Mouse (Mus musculus) layer of hippocampus, postnatal 36 days (tissue): ENCODE results near the gene Mrpl4. TPM values are rescaled to one million over a fixed set of nuclear protein-coding genes. Genes with fewer than 3 reads are reported as not detected.
A peak's percentile ranks its signal among the peaks of the same experiment; 100 is the strongest.

Experiments
- DNase-seq, 2 experiments: peaks; one replicate each; pipeline ENCODE4 v3.0.0; 2022
- total RNA-seq, 2 experiments: library from RNA; stranded (reverse); gene quantifications; 2 replicates each; pipeline ENCODE4 v1.2.3; 2021

Mrpl4 gene
- total RNA-seq, 2 experiments from 2014 or later, result 61.1 to 65.8 TPM

DNA sequence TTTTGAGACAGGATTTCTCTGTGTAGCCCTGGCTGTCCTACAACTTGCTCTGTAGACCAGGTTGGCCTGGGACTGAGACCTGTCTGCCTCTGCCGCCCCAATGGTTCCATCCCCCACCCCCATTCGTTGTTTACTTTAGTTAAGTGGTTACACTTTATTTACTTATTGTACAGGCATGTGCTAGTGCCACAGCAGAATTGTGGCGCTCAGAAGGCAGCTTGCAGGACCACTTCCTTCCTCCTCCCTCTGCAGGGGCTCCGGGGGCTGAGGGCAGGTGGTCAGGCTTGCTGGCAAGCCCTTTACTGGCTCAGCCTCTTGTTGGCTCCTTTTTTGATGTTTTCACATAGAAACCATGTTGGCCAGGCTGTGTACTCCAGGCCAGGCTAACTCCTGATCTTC, 14.6 kb downstream of the Mrpl4 start:
- no peak for DNase-seq

DNA sequence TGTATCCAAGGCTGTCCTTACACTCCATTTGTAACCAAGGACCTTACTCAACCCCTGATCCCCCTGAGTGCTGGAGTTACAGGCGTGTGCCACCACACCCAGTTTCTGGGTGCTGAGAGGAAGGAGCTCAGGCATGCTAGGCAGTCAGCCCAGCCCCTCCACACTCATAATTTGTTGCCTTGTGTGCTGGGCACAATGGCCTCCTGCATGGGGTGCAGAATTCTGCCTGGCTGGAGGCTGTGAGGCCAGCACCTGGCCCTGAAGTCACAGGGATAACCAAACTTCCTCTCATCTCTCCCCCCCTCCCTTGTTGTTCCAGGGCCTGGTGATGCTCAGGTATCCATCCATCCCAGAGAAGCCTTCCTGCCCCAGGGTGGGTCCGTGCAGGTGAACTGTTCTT, 16.1 kb downstream of the Mrpl4 start:
- no peak for DNase-seq

DNA sequence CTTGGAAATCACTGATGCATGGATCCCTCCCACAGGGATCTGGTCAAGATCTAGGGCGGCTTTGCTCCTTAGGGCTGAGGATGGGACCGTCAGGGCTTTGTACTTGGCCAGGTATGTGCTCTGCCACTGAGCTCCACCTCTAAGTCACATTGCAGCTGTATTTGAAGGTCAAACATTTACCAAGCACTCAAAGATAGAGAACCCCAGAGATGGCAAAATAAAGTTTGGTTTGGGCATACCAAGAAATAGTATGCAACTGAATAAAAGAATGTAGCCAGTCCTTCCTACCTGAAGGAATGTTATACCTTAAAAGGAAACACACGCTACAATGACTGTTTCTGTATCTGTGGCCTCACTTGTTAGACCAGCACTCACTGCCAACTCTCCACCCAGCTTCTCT, 18.8 kb downstream of the Mrpl4 start:
- no peak for DNase-seq

DNA sequence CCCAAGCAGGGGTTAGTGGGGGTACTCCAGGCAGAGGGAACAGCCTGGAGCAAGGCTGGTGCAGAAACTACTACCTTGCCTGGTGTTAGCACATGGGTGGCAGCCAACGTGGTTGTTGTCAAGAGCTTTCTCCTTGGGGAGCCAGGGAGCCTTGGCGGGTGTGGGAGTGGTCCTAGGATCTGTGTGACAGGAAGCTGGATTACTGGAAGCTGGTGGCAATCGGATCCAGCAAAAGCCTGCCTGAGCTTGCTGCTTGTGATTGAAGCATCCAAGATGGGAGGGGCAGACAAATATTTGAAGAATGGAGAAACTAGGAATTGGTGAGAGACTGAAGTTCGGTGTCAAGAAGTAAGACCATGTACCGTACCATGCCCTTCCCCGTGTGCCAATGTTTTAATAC, 19.8 kb downstream of the Mrpl4 start:
- no peak for DNase-seq

DNA sequence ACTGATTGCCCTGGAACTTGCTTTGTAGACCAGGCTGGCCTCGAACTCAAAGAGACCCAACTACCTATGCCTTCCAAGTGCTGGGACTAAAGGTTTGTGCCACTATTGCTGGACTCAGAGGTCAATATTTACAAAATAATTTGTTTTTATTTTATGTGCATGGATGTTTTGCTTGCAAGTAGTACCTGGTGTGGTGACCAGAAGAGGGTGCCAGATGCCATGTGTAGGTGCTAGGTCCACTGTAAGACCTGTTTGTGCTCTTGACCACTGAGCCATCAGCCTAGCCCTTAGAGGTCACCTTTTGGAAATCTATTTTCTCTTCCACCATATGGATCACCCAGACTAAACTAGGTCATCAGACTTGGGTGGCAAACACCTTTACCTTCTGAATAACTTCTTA, 20.2 kb downstream of the Mrpl4 start:
- DNase-seq, result no peak

DNA sequence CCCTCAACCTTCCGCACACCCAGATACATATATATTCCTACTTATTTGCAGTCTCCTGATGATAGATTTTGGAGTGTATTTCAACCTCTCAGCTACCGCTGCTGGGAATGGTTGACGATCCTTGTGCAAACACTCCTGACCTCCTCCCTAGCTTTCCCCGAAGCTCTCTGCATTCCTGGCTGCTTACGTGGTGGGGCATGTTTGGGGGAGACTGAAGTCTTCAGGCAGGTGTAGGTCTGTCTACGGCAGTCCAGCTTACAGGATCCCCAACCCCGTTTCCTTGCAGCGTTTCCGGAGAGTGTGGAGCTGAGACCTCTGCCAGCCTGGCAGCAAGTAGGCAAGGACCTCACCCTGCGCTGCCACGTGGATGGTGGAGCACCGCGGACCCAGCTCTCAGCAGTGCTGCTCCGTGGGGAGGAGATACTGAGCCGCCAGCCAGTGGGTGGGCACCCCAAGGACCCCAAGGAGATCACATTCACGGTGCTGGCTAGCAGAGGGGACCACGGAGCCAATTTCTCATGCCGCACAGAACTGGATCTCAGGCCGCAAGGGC, 22.8 kb downstream of the Mrpl4 start:
- DNase-seq, result no peak

DNA sequence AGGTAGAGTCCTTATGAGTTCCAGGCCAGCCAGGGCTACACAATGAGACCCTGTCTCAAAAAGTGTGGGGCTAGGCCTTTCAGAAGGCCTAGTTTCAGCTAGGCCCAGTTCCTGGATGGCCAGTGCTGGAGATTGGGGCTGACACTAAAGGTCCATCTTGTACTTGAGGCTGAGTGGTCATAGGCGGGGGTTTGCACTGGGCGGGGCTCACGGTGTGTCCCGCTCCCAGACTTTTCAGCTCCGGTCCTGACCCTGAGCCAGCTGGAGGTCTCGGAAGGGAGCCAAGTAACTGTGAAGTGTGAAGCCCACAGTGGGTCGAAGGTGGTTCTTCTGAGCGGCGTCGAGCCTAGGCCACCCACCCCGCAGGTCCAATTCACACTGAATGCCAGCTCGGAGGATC, 24.3 kb downstream of the Mrpl4 start:
- DNase-seq, result no peak

DNA sequence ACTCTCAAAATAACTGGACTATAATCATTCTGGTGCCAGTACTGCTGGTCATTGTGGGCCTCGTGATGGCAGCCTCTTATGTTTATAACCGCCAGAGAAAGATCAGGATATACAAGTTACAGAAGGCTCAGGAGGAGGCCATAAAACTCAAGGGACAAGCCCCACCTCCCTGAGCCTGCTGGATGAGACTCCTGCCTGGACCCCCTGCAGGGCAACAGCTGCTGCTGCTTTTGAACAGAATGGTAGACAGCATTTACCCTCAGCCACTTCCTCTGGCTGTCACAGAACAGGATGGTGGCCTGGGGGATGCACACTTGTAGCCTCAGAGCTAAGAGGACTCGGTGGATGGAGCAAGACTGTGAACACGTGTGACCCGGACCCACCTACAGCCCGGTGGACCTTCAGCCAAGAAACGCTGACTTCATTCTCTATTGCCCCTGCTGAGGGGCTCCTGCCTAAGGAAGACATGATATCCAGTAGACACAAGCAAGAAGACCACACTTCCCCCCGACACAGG, 25.3 kb downstream of the Mrpl4 start:
- no peak for DNase-seq

DNA sequence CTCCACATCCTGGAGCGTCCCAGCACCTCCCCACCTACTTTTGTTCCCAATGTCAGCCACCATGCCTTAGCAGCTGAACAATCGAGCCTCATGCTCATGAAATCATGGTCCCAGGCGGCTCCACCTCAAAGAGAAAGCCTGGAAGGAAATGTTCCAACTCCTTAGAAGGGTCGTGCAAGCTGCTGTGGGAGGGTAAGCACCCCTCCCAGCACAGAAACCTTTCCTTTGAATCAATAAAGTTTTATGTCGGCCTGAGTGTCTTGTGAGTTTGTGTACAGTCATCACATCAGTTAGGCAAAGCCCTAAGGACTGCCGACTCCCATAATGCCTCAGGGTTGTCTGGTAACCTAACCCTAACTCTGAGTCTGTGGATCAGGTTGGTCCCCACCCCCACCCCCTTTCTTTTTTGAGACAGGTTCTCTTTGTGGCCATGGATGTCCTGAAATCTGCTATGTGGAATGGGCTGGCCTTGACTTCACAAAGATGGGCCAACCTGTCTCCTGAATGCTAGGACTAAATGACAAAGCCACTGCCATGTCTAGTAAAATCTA, 26.1 kb downstream of the Mrpl4 start:
- DNase-seq, result no peak

DNA sequence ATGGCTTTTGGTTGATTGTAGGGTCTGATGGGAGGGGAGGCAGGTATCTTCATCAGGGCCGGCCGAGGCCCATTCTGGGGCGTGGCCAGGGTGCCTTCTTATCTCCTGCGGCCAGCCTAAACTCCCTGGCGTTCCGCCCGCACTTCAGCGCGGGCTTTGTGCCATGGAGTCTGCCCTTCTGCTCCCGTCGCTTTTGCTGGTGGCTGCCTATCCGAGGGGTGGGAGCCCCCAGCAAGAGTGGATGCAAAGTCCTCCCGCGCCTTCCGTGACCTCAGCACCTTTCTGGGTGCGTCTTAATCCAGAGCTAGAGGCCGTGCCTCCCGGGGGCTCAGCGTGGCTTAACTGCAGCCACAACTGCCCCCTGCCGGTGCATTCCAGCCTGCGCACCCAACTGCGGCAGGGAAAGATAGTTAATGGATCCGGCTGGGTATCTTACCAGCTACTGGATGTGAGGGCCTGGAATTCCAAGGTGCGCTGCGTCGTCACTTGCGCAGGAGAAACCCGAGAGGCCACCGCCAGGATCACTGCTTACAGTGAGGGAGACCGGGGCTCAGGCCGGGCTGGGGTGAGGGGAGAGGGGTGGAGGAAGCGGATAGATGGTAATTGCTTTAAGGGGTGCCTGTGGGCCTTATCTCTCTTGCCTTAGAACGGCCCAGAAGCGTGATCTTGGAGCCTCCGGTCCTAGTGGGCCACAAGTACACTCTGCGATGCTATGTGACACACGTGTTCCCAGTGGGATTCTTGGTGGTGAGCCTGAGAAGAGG, 26.9 kb downstream of the Mrpl4 start, which contains the start of gene Icam4:
Icam4 (plus strand) TSS at position 83 of the 764 bp plus-strand sequence.
- peak; percentile 66 to 72 for DNase-seq

DNA sequence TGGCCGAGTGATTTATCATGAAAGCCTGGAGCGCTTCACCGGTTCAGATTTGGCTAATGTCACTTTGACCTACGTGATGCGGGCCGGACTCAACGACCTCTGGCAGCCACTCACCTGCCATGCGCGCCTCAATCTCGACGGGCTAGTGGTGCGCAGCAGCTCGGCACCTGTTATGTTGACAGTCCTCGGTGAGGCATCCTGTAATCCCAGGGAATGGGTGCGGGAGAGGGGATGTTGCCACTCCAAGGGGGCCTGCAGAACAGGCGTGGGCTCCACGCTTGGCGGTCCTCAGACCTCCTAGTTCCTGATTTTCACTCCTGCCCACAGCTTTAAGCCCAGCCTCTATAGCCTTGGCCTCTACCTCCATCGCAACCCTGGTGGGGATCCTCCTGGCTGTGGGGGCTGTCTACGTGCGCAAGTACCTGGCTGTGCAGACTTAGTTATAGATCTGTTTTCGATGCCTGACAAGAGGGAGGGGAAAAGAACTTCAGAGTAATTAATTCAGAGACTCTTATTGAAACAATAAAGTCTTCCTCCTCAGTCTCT, 27.6 kb downstream of the Mrpl4 start:
- no peak for DNase-seq

DNA sequence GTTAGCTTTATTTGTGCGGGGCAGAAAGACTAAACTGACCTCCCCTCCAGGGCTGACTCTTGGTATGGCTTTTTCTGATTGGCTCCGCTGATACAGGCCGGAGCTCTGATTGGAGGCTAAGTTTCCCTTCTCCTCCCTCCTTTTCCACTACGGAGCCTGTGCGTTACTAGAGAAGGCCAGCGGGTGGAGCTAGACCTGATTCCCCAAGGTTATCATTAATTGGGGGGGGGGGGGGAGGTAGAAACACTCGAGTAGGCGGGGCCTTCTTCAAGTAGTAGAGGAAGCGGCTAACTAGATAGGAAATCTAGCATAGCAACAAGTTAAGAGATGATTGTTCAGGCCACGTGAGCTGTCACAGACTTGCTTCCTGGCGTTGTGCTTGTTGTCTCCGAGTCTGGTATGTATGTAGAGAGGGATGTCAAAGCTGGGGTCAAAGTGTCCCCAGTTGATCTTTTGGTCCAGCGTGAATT, 28.3 kb downstream of the Mrpl4 start:
- DNase-seq, result peak; percentile 71 to 79

DNA sequence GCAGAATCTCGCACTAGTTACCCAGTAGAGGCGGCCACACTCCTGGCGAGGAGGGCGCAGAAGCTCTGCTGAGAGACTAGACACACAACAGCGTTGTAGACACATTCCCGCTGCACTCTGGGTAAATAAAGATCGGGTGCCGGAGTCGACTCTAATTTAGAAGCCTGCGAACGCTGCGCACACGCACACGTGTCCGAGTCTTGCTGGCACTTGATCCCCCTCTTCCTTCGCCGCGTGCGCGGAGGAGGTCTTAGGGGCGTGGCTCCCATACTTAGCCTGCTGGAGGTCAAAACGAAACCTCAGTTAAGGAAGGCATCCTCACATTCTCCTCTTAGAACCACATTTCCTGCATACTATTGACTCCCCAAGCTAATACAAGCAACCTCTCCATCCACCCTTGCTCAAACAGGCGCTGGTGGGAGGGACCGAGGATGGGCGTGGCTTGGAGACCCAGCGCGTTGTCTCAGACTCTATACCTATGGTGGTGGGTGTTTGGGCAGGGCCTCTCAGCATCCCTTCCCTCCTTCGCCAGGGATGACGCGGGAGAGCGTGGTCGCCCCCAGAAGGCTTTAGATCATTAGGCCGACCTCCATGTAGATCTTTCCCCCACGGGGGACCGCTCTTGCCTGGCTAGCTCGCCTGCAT, 28.8 kb downstream of the Mrpl4 start:
- DNase-seq, result peak; percentile 78 to 79

DNA sequence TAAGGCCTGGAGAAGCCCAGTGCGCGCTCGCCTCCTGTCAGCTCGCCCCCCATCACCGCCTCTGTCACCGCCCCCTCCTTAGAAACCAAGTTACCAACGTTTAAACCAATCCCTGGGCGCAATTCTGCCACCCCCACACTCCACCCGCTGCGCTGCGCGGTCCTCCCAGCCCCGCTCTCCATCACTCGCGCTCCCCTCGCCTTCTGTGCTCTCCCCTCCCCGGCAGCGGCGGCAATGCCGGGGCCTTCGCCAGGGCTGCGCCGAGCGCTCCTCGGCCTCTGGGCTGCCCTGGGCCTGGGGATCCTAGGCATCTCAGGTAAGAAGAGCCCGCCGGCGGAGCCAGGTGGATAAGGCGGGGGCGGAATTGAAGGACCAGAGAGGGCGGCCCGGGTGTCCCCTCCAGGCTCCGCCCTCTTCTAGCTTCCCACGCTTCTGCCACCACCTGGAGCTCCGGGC, 29.4 kb downstream of the Mrpl4 start, which contains the start of gene Icam5:
Icam5 (plus strand) TSS at position 178 of the 456 bp plus-strand sequence.
- DNase-seq, result peak; percentile 88 to 89

DNA sequence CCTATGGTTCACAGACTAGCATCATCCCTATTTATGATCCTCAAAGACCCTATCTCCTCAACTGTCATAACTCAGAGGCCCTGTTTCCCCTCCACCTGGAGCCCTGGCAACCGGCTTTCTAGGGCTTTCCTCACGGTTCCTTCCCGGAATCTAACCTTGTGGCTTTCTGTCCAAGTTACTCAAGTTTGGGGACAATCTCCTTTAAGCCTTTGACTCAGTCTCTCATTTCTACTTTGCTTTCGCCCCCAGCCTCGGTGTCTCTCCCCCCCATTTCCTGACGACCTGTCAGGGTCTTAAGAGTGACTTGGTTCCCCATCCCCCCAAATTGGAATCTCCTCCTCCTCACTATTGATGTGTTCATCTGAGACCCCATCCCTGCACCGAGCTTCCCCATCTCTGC, 30.0 kb downstream of the Mrpl4 start:
- DNase-seq, result no peak

DNA sequence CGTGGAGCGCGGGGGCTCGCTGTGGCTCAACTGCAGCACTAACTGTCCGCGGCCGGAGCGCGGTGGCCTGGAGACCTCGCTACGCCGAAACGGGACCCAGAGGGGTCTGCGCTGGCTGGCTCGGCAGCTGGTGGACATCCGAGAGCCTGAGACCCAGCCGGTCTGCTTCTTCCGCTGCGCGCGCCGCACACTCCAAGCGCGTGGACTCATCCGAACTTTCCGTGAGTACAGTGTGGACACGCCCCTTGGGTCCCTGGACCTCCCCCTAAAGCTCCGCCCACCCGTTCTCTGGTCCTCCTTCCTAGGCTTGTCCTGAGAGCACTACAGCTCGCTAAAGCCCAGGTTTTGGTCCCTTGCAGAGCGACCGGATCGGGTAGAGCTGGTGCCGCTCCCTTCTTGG, 30.6 kb downstream of the Mrpl4 start:
- DNase-seq, result peak; percentile 70 to 74

DNA sequence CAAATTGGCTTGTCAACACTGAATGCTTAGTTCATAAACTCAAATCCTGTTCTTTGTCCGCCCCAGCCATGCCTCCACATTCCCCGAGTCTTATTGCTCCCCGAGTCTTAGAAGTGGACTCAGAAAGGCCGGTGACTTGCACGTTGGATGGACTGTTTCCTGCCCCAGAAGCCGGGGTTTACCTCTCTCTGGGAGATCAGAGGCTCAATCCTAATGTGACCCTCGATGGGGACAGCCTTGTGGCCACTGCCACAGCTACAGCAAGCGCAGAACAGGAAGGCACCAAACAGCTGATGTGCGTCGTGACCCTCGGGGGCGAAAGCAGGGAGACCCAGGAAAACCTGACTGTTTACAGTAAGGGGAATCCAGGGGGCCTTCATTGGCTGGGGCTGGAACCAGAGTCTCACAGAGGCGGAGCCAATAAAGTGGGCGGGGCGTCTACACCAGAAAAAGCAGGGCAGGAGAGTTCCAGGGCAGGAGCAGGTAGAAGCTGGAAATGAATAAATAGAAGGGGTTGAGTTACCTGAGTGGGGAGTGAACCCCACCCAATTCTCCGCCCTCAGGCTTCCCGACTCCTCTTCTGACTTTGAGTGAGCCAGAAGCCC, 32.0 kb downstream of the Mrpl4 start:
- peak in 1 of 2 experiments; percentile 17 for DNase-seq

DNA sequence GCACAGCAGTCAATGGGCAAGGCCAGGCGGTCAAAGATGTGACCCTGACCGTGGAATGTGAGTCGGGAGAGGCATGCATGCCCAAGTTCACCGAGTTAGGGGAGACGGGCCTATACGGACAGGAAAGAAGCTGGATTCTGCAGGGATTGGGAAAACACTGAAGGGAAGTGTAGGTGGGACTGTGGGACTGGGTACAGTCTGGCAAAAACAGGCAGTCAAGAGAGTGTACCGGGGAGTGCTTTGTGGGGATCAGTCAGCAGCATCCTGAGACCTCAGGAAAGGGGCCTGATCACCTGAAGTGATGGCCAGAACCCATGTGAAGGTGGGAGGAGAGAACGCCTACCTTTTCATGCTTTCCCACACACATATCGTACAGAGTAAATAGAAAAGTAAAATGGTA, 33.0 kb downstream of the Mrpl4 start:
- no peak for DNase-seq

DNA sequence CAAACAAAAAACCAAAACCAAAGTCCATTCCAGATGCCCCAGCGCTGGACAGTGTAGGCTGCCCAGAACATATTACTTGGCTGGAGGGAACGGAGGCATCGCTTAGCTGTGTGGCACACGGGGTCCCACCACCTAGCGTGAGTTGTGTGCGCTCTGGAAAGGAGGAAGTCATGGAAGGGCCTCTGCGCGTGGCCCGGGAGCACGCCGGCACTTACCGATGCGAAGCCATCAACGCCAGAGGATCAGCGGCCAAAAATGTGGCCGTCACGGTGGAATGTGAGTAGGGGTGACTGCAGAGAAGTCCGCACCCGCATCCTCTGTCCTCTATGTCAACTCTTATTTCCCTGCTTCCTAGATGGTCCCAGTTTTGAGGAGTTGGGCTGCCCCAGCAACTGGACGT, 33.6 kb downstream of the Mrpl4 start:
- DNase-seq, result no peak

DNA sequence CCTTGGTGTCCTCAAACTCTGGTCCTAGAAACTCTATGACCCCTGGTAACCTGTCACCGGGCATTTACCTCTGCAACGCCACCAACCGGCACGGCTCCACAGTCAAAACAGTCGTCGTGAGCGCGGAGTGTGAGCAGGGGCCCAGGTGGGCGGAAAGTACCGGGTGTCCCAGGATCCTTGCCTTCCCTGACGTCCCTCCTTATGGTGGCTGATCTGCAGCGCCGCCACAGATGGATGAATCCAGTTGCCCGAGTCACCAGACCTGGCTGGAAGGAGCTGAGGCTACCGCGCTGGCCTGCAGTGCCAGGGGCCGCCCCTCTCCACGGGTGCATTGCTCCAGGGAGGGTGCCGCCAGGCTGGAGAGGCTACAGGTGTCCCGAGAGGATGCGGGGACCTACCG, 34.1 kb downstream of the Mrpl4 start:
- DNase-seq, result no peak

DNA sequence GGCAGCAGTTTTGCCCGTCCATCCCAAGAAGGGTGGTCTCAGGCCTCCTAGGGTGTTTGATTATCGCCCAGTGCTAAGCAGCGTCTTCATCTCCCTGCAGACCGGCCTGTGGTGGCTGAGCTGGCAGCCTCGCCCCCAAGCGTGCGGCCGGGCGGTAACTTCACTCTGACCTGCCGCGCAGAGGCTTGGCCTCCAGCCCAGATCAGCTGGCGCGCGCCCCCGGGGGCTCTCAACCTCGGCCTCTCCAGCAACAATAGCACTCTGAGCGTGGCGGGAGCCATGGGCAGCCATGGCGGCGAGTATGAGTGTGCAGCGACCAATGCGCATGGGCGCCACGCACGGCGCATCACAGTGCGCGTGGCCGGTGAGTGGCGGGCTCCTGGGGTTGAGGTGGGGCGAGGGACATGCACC, 34.9 kb downstream of the Mrpl4 start:
- peak; percentile 49 to 53 for DNase-seq

DNA sequence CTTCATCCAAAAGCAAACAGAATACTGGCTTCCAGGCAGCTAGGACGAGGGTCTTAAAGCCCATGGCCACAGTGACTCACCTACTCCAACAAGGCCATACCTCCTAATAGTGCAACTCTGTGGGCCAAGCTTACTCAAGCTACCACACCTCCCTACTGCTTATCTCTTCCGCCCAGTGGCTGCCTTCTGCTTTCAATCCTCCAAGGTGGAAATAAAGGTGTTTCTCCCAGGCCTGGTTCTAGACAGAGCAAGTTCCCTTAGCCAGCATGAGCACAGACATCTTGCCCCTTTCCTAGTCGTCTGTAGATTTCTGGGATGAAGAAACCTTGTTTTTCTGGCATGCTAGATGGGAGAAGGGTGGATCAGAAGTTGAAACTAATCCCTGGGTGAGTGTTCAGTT, 37.2 kb downstream of the Mrpl4 start:
- DNase-seq, result no peak
